Mouse (Mus musculus) hindbrain, embryonic 11.5 days (tissue): ENCODE measurements around the gene Ly6g6d. TPM values are rescaled to one million over a fixed set of nuclear protein-coding genes. Genes with fewer than 3 reads are reported as not detected.

Source experiments
- ATAC-seq: fragments of 200-750 bp; cut with Nextera tagmentation; 2 replicates; pipeline ENCODE4 v1.8.0; 2017; ENCODE audit warnings: mild to moderate bottlenecking, moderate TSS enrichment, moderate library complexity; ENCODE audit not compliant: low FRiP score
- DNase-seq: peaks from one replicate; pipeline ENCODE4 v3.0.0-alpha.2; 2015; ENCODE audit warnings: low spot score
- H3K27ac ChIP-seq: fragments of 300-500 bp; sonication (generic); 2 replicates; pipeline ENCODE4 v1.5.1; 2014; ENCODE audit warnings: mild to moderate bottlenecking, low read depth, low read length
- H3K27me3 ChIP-seq: fragments of 300-500 bp; sonication (generic); 2 replicates; pipeline ENCODE4 v1.6.1; 2014; ENCODE audit warnings: mild to moderate bottlenecking, low read length, moderate library complexity, mixed read lengths; ENCODE audit not compliant: control insufficient read depth, insufficient read depth
- H3K36me3 ChIP-seq: fragments of 300-500 bp; sonication (generic); 2 replicates; pipeline ENCODE4 v1.6.1; 2014; ENCODE audit warnings: mild to moderate bottlenecking, low read length, moderate library complexity, mixed read lengths; ENCODE audit not compliant: control insufficient read depth, insufficient read depth
- H3K4me1 ChIP-seq: fragments of 300-500 bp; sonication (generic); replicated peaks from 2 replicates; pipeline ENCODE4 v1.6.1; 2014; ENCODE audit warnings: low read length, mixed read lengths; ENCODE audit not compliant: control insufficient read depth, insufficient read depth
- H3K4me2 ChIP-seq: fragments of 300-500 bp; sonication (generic); replicated peaks from 2 replicates; pipeline ENCODE4 v1.6.1; 2014; ENCODE audit warnings: mild to moderate bottlenecking, low read depth, low read length
- H3K4me3 ChIP-seq: fragments of 300-500 bp; sonication (generic); 2 replicates; pipeline ENCODE4 v1.5.1; 2014; ENCODE audit warnings: low read depth, low read length
- H3K9ac ChIP-seq: fragments of 300-500 bp; sonication (generic); 2 replicates; pipeline ENCODE4 v1.6.1; 2014; ENCODE audit warnings: low read depth, low read length
- H3K9me3 ChIP-seq: fragments of 300-500 bp; sonication (generic); 2 replicates; pipeline ENCODE4 v1.6.1; 2016; ENCODE audit warnings: low read length; ENCODE audit not compliant: control insufficient read depth
- WGBS: fragments of 180-500 bp; shearing (Covaris S2); extraction: QIAGEN DNeasy Blood & Tissue Kit; methylation state at CpG from one replicate; pipeline ENCODE4 v1.1.7; 2014; 5-methylcytosine and 5-hydroxymethylcytosine counted together
- polyA plus RNA-seq: library from polyadenylated mRNA; unstranded; fragments of >200 nt; fragmentation: Nextera tagmentation; extraction: Ambion mirVana; gene quantifications from 2 replicates; pipeline ENCODE4 v1.2.1, GENCODE M21; 2014

The Ly6g6d gene
- polyA plus RNA-seq, 1 experiment from 2014 or later: 2.7 TPM

DNA sequence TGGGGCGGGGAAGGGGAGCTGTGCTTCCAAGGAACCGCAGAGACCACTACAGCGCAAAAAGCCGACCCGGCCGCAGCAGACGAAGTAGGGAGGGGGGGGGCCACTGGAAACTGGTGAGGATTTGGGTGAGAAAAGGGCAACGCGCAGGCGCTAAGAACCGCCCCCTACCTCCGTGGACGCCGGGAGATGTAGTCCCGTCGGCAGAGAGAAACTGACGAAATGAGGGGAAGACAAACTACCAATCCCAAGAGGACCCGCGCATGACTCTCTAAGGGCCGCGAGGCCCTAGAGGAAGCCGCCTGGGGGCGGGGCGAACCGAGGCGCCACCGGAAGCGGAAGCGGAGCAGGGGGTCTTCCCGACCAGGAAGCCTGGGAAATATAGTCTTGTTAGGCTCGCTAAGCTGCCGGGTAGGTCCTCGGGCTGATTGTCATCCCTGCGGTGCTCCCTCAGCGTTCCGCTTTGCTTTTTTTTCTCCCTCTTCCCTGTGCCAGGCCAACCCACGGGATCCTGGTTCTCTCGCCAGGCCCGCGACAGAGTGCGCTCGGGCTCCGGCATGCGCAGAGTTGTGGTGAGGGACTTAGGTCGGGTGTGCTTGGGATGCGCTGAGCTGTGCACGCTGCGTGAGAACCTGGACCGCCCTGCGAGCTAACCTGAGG, 43.4 kb upstream of the Ly6g6d start, which contains the start of gene Gpank1:
TSS of gene Gpank1 (plus strand) at position 313 of the 657 bp plus-strand sequence.
- Histone ChIP-seq H3K4me2 (peak within 1 kb of the TSS; percentile 97), H3K4me1 (no peaks in the 10 kb centered on the region; the same call in 1 of the 2 replicates), H3K4me3 (peak within 1 kb of the TSS; percentile 97), H3K36me3 (peaks cover 8% of the 10 kb centered on the region; the same call in 1 of the 2 replicates), H3K27ac (peak within 1 kb of the TSS; percentile 85), H3K9me3 (no peaks in the 10 kb centered on the region), H3K27me3 (no peaks in the 10 kb centered on the region), H3K9ac (peak within 1 kb of the TSS; percentile 94)
- ATAC-seq: peak; percentile 96
- peak; percentile 98 for DNase-seq
- WGBS: under 1% methylated on average over 50 of the region's 50 CpGs

GRCm38 (mm10) chr17:35120745-35121142, 42.9 kb upstream of the Ly6g6d start:
- Histone ChIP-seq H3K4me2 (peak overlapping the region; percentile 97), H3K9ac (peak overlapping the region; percentile 94), H3K36me3 (peaks cover 9% of the 10 kb centered on the region; the same call in 1 of the 2 replicates), H3K27ac (peak overlapping the region; percentile 54), H3K4me3 (peak overlapping the region; percentile 97), H3K9me3 (no peaks in the 10 kb centered on the region), H3K4me1 (no peaks in the 10 kb centered on the region; the same call in 1 of the 2 replicates), H3K27me3 (no peaks in the 10 kb centered on the region)
- under 1% methylated on average over 33 of the region's 33 CpGs for WGBS
- no peak; the same call in 1 of the 2 replicates for ATAC-seq
- no peak for DNase-seq

GRCm38 (mm10) chr17:35115046-35116019, 37.5 kb upstream of the Ly6g6d start, which contains the start of gene Ly6g5b:
Ly6g5b (minus strand) TSS chr17:35115428.
- 87% methylated on average over 8 of the region's 8 CpGs for WGBS
- Histone ChIP-seq H3K9ac (no peak within 1 kb of the TSS), H3K9me3 (no peaks in the 10 kb centered on the region), H3K4me3 (no peak within 1 kb of the TSS), H3K4me2 (no peak within 1 kb of the TSS), H3K4me1 (no peaks in the 10 kb centered on the region; the same call in 1 of the 2 replicates), H3K27me3 (no peaks in the 10 kb centered on the region), H3K27ac (no peak within 1 kb of the TSS), H3K36me3 (peaks cover 11% of the 10 kb centered on the region; the same call in 1 of the 2 replicates)
- DNase-seq: peak; percentile 18
- no peak for ATAC-seq

DNA sequence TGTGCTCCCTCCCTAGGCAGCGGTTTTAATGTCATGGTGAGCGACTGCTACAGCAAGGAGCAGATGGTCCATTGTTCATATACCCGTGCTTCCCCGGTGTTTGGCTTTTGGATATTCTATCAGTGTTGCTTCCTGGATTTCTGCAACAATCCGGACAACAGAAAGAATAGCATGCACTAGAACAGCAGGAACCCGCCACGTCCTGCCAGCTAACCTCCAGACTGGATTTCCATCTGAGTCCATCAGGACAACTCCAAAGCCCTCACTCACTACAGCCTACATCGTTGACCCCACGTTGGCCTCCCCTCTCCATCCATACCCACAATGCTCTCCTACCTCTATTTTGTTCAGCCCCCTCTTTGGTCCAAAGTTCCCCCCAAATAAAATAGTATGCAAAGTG, 33.9 kb upstream of the Ly6g6d start:
- Histone ChIP-seq H3K27me3 (no peaks in the 10 kb centered on the region), H3K4me2 (no peak overlapping the region), H3K27ac (no peak overlapping the region), H3K36me3 (peaks cover 6% of the 10 kb centered on the region; the same call in 1 of the 2 replicates), H3K9ac (no peak overlapping the region), H3K4me1 (no peaks in the 10 kb centered on the region), H3K4me3 (no peak overlapping the region), H3K9me3 (no peaks in the 10 kb centered on the region)
- DNase-seq: no peak
- ATAC-seq: no peak
- 74% methylated on average over 9 of the region's 9 CpGs for WGBS

DNA sequence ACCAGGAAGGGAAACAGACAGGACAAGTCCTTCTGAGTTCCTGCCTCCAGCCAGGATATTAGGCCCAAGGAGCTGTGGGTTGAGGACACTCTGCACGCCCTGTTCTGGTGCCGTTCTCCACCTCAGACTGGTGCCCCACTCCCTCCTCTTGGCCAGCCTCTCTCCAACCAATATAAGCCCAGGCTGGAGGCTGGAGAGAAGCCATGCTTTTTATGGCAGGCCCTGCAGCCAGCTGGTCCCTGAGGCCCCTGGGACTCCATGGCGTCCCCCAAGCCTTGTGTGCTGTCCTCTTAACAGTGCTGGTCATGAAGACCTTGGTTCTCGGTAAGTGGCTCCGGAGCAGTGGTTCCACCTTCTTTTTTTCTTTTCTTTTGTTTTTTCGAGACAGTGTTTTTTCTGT, 30.2 kb upstream of the Ly6g6d start, which contains the start of gene Ly6g5c:
TSS of gene Ly6g5c (plus strand) at position 183 of the 400 bp plus-strand sequence.
- WGBS: 89% methylated on average over 6 of the region's 6 CpGs
- no peaks in the 10 kb centered on the region for H3K27me3 ChIP-seq

GRCm38 (mm10) chr17:35106522-35106921, 28.7 kb upstream of the Ly6g6d start:
- DNase-seq (no peak), ATAC-seq (no peak; the same call in 1 of the 2 replicates)
- no peaks in the 10 kb centered on the region for H3K4me1 ChIP-seq
- H3K4me2 ChIP-seq: no peak overlapping the region
- peaks cover 2% of the 10 kb centered on the region; the same call in 1 of the 2 replicates for H3K36me3 ChIP-seq
- H3K27me3 ChIP-seq: no peaks in the 10 kb centered on the region
- no peak overlapping the region for H3K27ac ChIP-seq
- H3K9ac ChIP-seq: peak overlapping the region; percentile 60; the same call in 1 of the 2 replicates
- H3K4me3 ChIP-seq: peak overlapping the region; percentile 12; the same call in 1 of the 2 replicates
- 58% methylated on average over 3 of the region's 3 CpGs for WGBS
- H3K9me3 ChIP-seq: no peaks in the 10 kb centered on the region

More for the DNA sequence above, 30.2 kb upstream of the Ly6g6d start, which contains the start of gene Ly6g5c:
- Histone ChIP-seq H3K4me3 (no peak within 1 kb of the TSS), H3K4me1 (no peaks in the 10 kb centered on the region), H3K9ac (no peak within 1 kb of the TSS), H3K27ac (no peak within 1 kb of the TSS), H3K4me2 (no peak within 1 kb of the TSS), H3K36me3 (no peaks in the 10 kb centered on the region), H3K9me3 (no peaks in the 10 kb centered on the region)
- no peak for DNase-seq
- ATAC-seq: no peak

DNA sequence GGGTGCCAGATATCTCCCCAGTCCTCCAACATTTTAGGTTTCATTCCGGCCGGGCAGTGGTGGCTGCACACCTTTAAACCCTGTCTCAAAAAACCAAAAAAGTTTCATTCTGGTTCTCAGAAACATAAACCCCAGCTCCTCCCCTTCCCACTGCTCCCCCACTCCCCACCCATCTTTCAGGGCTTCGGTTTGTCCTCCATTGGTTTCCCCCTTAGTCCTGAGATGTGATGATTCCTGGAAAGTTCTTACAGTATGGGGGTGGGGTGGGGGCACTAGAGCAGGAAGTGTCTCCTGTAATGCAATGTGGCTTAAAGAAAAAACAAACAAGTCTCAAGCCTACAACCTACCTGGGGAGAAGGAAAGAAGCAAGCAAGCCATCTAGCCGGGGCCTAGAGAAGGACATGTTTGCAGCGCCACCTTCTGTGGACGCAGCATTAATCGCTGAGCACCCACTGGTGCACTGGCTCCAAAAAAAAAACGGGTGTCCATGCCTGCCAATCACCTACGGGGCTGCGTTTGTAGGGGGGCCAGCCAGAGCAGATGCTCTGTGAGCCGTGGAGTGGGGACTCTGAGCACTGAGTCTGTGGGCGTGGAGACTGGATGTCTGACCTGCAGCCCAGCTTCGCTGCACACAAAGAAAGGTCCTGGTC, 28.0 kb upstream of the Ly6g6d start:
- Histone ChIP-seq H3K4me1 (no peaks in the 10 kb centered on the region), H3K27ac (no peak overlapping the region), H3K4me3 (peak overlapping the region; percentile 12; the same call in 1 of the 2 replicates), H3K4me2 (0 out of 2 replicates have a peak overlapping the region, but pooled peaks have one; percentile 20), H3K9me3 (no peaks in the 10 kb centered on the region), H3K36me3 (peaks cover 2% of the 10 kb centered on the region; the same call in 1 of the 2 replicates), H3K9ac (peak overlapping the region; percentile 60), H3K27me3 (no peaks in the 10 kb centered on the region)
- 23% methylated on average over 13 of the region's 13 CpGs for WGBS
- peak; percentile 56 for DNase-seq
- peak; percentile 30; the same call in 1 of the 2 replicates for ATAC-seq

DNA sequence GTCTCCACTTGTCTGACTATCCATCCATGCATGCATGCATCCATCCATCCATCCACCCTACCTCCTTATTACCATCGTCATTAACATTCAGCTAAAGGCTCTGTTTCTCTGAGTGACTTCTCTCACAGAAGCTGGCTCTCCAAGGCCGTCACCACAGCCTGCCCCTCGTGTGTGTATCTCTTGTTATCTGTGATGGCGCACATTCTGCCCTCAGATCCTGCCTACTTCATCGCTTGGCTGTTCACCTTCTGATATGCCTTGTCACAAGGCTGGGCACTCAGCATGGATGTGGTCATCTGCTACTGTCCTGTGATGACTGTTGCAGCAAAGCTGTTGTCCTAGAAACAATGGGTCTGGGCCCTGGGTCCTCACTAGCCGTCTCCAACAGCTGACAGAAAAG, 26.9 kb upstream of the Ly6g6d start:
- Histone ChIP-seq H3K36me3 (peaks cover 2% of the 10 kb centered on the region; the same call in 1 of the 2 replicates), H3K9me3 (no peaks in the 10 kb centered on the region), H3K4me3 (no peak overlapping the region), H3K27me3 (no peaks in the 10 kb centered on the region), H3K4me2 (no peak overlapping the region), H3K4me1 (no peaks in the 10 kb centered on the region), H3K27ac (no peak overlapping the region), H3K9ac (no peak overlapping the region)
- ATAC-seq (no peak), DNase-seq (no peak)
- 78% methylated on average over 6 of the region's 6 CpGs for WGBS
